Mouse (Mus musculus): ENCODE results near the gene Cryl1. TPM values are rescaled to one million over a fixed set of nuclear protein-coding genes. Genes with fewer than 3 reads are reported as not detected.

Gene Cryl1
- total and polyA plus RNA-seq, 3 experiments, result 17.8 to 22.0 TPM; not detected in 1

GRCm38 (mm10) chr14:57366724-57367123, 31.6 kb downstream of the Cryl1 start:
- TF ChIP-seq JUND (IDR thresholded peaks at IDR 0.05; ENCODE audit: low read depth, low read length), result no peak
- TF ChIP-seq USF1 (IDR thresholded peaks at IDR 0.05; ENCODE audit: low read depth, low read length), result peak; percentile 66; the same call in 1 of the 2 replicates
- TF ChIP-seq MYC (IDR thresholded peaks at IDR 0.05; ENCODE audit: low read depth, low read length), result 0 out of 2 replicates have a peak, but pooled peaks have one; percentile 40
- no peak for TF ChIP-seq POLR2AphosphoS5 (IDR thresholded peaks at IDR 0.05; ENCODE audit: borderline replicate concordance, low read depth, low read length)
- peak; percentile 16; the same call in 1 of the 2 replicates for TF ChIP-seq NRF1 (IDR thresholded peaks at IDR 0.05; ENCODE audit: insufficient read depth, low read depth, low read length, poor library complexity, severe bottlenecking)
- TF ChIP-seq BHLHE40 (IDR thresholded peaks at IDR 0.05; ENCODE audit: borderline replicate concordance, low read depth, low read length), result peak; percentile 76
- no peak for TF ChIP-seq RAD21 (IDR thresholded peaks at IDR 0.05; ENCODE audit: low read depth, low read length)
- peak; percentile 17; the same call in 1 of the 2 replicates for TF ChIP-seq ELF1 (IDR thresholded peaks at IDR 0.05; ENCODE audit: low read depth, low read length)
- TF ChIP-seq TAL1 (IDR thresholded peaks at IDR 0.05; ENCODE audit: low read length), result no peak
- no peak for TF ChIP-seq MYB (IDR thresholded peaks at IDR 0.05; ENCODE audit: low read depth, low read length)
- TF ChIP-seq POLR2A (IDR thresholded peaks at IDR 0.05; ENCODE audit: control insufficient read depth in 1 of 2, insufficient read depth in 1 of 2, low read depth in 1 of 2, low read length in 2 of 2, poor library complexity in 1 of 2), result no peak
- no peak for TF ChIP-seq RCOR1 (IDR thresholded peaks at IDR 0.05; ENCODE audit: low read depth, low read length)
- no peaks in the 10 kb centered on the region for H3K9me3 ChIP-seq (replicated peaks; ENCODE audit: insufficient read depth, low read length)
- peak; percentile 69 for DNase-seq (ENCODE audit: low read depth, low spot score)
- peak overlapping the region in 1 of 2 experiments; percentile 5; a peak in 1 of 4 replicates for H3K4me3 ChIP-seq (ENCODE audit: control insufficient read depth in 1 of 2, insufficient read depth in 1 of 2, low read depth in 2 of 2, low read length in 2 of 2)
- peaks cover 2 to 6% of the 10 kb centered on the region in 2 experiments; a peak in 2 of 4 replicates for H3K4me1 ChIP-seq (ENCODE audit: control insufficient read depth in 1 of 2, insufficient read depth in 2 of 2, low read length in 2 of 2)
- peak overlapping the region; percentile 43 for H3K27ac ChIP-seq (ENCODE audit: control insufficient read depth, low read depth, low read length)
- H3K36me3 ChIP-seq (ENCODE audit: control insufficient read depth in 1 of 2, insufficient read depth in 2 of 2, low read length in 2 of 2), result peaks cover 0 to 7% of the 10 kb centered on the region in 2 experiments; a peak in 2 of 4 replicates
- peak overlapping the region; percentile 34 for H3K9ac ChIP-seq (ENCODE audit: control insufficient read depth, low read depth, low read length, poor library complexity, severe bottlenecking)
- no peaks in the 10 kb centered on the region for H3K27me3 ChIP-seq (ENCODE audit: control insufficient read depth in 1 of 2, insufficient read depth in 2 of 2, low read length in 2 of 2)
- H3K79me2 ChIP-seq (ENCODE audit: control insufficient read depth, insufficient read depth, low read length, poor library complexity), result no peaks in the 10 kb centered on the region

GRCm38 (mm10) chr14:57365341-57365740, 33.0 kb downstream of the Cryl1 start:
- H3K4me1 ChIP-seq (ENCODE audit: control insufficient read depth in 1 of 2, insufficient read depth in 2 of 2, low read length in 2 of 2), result peaks cover 2 to 6% of the 10 kb centered on the region in 2 experiments; a peak in 2 of 4 replicates
- no peak for DNase-seq (ENCODE audit: low read depth, low spot score)
- H3K4me3 ChIP-seq (ENCODE audit: control insufficient read depth in 1 of 2, insufficient read depth in 1 of 2, low read depth in 2 of 2, low read length in 2 of 2), result no peak overlapping the region
- no peak for TF ChIP-seq ZKSCAN1 (IDR thresholded peaks at IDR 0.05; ENCODE audit: low read depth, low read length)
- TF ChIP-seq MAFK (IDR thresholded peaks at IDR 0.05; ENCODE audit: borderline replicate concordance, low read depth, low read length), result no peak
- no peak for TF ChIP-seq GABPA (IDR thresholded peaks at IDR 0.05; ENCODE audit: low read depth, low read length)
- no peak for TF ChIP-seq MYB (IDR thresholded peaks at IDR 0.05; ENCODE audit: low read depth, low read length)
- no peak for TF ChIP-seq HCFC1 (IDR thresholded peaks at IDR 0.05; ENCODE audit: low read depth, low read length)
- no peak for TF ChIP-seq POLR2AphosphoS2 (IDR thresholded peaks at IDR 0.05; ENCODE audit: low read length)
- TF ChIP-seq GATA1 (IDR thresholded peaks at IDR 0.05; ENCODE audit: low read depth, low read length), result no peak
- TF ChIP-seq ZC3H11A (IDR thresholded peaks at IDR 0.05; ENCODE audit: low read depth, low read length), result no peak
- TF ChIP-seq USF2 (IDR thresholded peaks at IDR 0.05; ENCODE audit: borderline replicate concordance in 1 of 2, insufficient read depth in 1 of 2, low read depth in 1 of 2, low read length in 2 of 2), result no peak
- no peak for TF ChIP-seq USF1 (IDR thresholded peaks at IDR 0.05; ENCODE audit: low read depth, low read length)
- TF ChIP-seq MAZ (IDR thresholded peaks at IDR 0.05; ENCODE audit: low read depth, low read length), result no peak
- no peak for TF ChIP-seq RAD21 (IDR thresholded peaks at IDR 0.05; ENCODE audit: low read depth, low read length)
- no peak for TF ChIP-seq CHD2 (IDR thresholded peaks at IDR 0.05; ENCODE audit: low read length)
- no peak for TF ChIP-seq POLR2AphosphoS5 (IDR thresholded peaks at IDR 0.05; ENCODE audit: borderline replicate concordance, low read depth, low read length)
- TF ChIP-seq JUND (IDR thresholded peaks at IDR 0.05; ENCODE audit: low read depth, low read length), result no peak
- TF ChIP-seq KAT2A (conservative IDR thresholded peaks at IDR 0.05; ENCODE audit: low read depth, low read length), result no peak
- no peak for TF ChIP-seq MYC (IDR thresholded peaks at IDR 0.05; ENCODE audit: low read depth, low read length)
- no peaks in the 10 kb centered on the region for H3K9me3 ChIP-seq (replicated peaks; ENCODE audit: insufficient read depth, low read length)
- no peak overlapping the region for H3K27ac ChIP-seq (ENCODE audit: control insufficient read depth, low read depth, low read length)
- H3K79me2 ChIP-seq (ENCODE audit: control insufficient read depth, insufficient read depth, low read length, poor library complexity), result no peaks in the 10 kb centered on the region
- no peaks in the 10 kb centered on the region for H3K27me3 ChIP-seq (ENCODE audit: control insufficient read depth in 1 of 2, insufficient read depth in 2 of 2, low read length in 2 of 2)
- H3K9ac ChIP-seq (ENCODE audit: control insufficient read depth, low read depth, low read length, poor library complexity, severe bottlenecking), result no peak overlapping the region
- peaks cover 0 to 7% of the 10 kb centered on the region in 2 experiments; a peak in 2 of 4 replicates for H3K36me3 ChIP-seq (ENCODE audit: control insufficient read depth in 1 of 2, insufficient read depth in 2 of 2, low read length in 2 of 2)

Data from MEL (cell line).